Mouse (Mus musculus) testis, adult 2 months (tissue): Measurements from ENCODE around the gene Rbfox1. TPM values are rescaled to one million over a fixed set of nuclear protein-coding genes. Genes with fewer than 3 reads are reported as not detected.
A peak's percentile ranks its signal among the peaks of the same experiment; 100 is the strongest.

Experiments used
- H3K27ac ChIP-seq: fragments of 200-500 bp; 2 replicates; pipeline ENCODE4 v1.5.1; 2012; ENCODE audit warnings: low read depth, low read length; ENCODE audit not compliant: control insufficient read depth, insufficient read depth
- H3K27me3 ChIP-seq: fragments of 200-500 bp; 2 replicates; pipeline ENCODE4 v1.6.1; 2012; ENCODE audit warnings: mild to moderate bottlenecking, low read length, moderate library complexity; ENCODE audit not compliant: control insufficient read depth, insufficient read depth
- H3K36me3 ChIP-seq: fragments of 200-500 bp; 2 replicates; pipeline ENCODE4 v1.6.1; 2012; ENCODE audit warnings: mild to moderate bottlenecking, low read length; ENCODE audit not compliant: control insufficient read depth, insufficient read depth
- H3K4me1 ChIP-seq: fragments of 200-500 bp; 2 replicates; pipeline ENCODE4 v1.6.1; 2012; ENCODE audit warnings: low read length; ENCODE audit not compliant: control insufficient read depth, insufficient read depth
- H3K4me3 ChIP-seq: fragments of 200-500 bp; 2 replicates; pipeline ENCODE4 v1.5.1; 2012; ENCODE audit warnings: low read depth, mild to moderate bottlenecking, low read length, moderate library complexity, mixed read lengths; ENCODE audit not compliant: control insufficient read depth
- CTCF ChIP-seq: fragments of 200-500 bp; IDR thresholded peaks from 2 replicates; pipeline ENCODE4 v1.5.1; 2012; ENCODE audit warnings: low read depth, mild to moderate bottlenecking, inconsistent platforms, low read length, moderate library complexity; ENCODE audit not compliant: control insufficient read depth, insufficient read depth, insufficient replicate concordance
- POLR2A ChIP-seq: fragments of 200-500 bp; IDR thresholded peaks from 2 replicates; pipeline ENCODE4 v1.6.1; 2012; ENCODE audit warnings: low read depth, mild to moderate bottlenecking, inconsistent platforms, low read length, moderate library complexity; ENCODE audit not compliant: control insufficient read depth
- polyA plus RNA-seq: library from polyadenylated mRNA; depleted of rRNA; stranded (reverse); fragments of >200 nt; gene quantifications from 2 replicates; pipeline ENCODE4 v1.2.3, GENCODE M21; 2012

The Rbfox1 gene
- polyA plus RNA-seq, 1 experiment = 0.23 TPM

- Histone ChIP-seq H3K4me3 (no peak overlapping the region), H3K4me1 (no peaks in the 10 kb centered on the region), H3K27me3 (no peaks in the 10 kb centered on the region), H3K36me3 (no peaks in the 10 kb centered on the region), H3K27ac (no peak overlapping the region)
- TF ChIP-seq CTCF (no peak), POLR2A (no peak)
Measured at GRCm38 (mm10) chr16:6119472-6119871, 234.3 kb downstream of the Rbfox1 start.

- Histone ChIP-seq H3K27me3 (no peaks in the 10 kb centered on the region), H3K27ac (no peak overlapping the region), H3K4me3 (no peak overlapping the region), H3K36me3 (no peaks in the 10 kb centered on the region), H3K4me1 (no peaks in the 10 kb centered on the region)
- TF ChIP-seq CTCF (no peak), POLR2A (no peak)
Measured at GRCm38 (mm10) chr16:6121232-6121631, 236.1 kb downstream of the Rbfox1 start.

DNA sequence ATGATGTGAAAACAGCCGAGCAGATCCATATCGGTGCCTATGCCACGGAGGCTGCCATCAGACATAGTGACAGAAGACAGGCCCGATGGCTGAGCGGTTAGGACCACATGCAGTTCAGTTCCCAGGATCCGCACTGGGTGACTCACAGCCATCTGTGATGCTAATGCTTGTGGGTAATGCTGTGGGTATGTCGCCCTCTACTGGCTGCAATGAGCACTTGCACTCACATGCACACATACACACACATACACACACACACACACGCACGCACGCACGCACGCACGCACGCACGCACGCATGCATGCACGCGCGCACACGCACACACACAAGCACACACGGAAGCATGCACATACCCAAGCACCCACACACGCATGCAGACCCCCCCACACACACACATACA, 237.7 kb downstream of the Rbfox1 start:
- TF ChIP-seq CTCF (peak; percentile 83; the same call in 1 of the 2 replicates), POLR2A (no peak)
- Histone ChIP-seq H3K27ac (no peak overlapping the region), H3K4me1 (no peaks in the 10 kb centered on the region), H3K36me3 (no peaks in the 10 kb centered on the region), H3K27me3 (no peaks in the 10 kb centered on the region), H3K4me3 (no peak overlapping the region)

DNA sequence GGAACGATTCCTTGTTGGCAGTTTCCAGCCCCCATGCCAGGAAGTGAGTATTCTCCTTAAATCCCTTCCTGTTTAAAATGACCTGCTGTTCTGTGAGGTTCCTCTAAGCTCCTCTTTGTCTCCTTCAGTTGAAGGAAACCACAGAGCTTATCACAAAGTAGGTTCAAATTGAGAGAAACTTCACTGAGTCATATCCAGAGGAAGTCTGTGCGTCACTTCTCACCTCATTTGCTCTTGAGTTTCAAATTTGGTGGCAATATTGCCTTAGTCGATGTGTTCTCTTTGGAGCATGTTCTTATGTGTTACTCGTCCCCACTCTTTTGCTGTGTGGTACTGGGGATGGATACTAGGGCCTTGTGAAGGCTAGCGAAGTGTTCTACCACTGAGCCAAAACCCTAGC, 243.2 kb downstream of the Rbfox1 start:
- Histone ChIP-seq H3K27me3 (no peaks in the 10 kb centered on the region), H3K36me3 (no peaks in the 10 kb centered on the region), H3K27ac (no peak overlapping the region), H3K4me1 (no peaks in the 10 kb centered on the region), H3K4me3 (no peak overlapping the region)
- TF ChIP-seq CTCF (no peak), POLR2A (no peak)

DNA sequence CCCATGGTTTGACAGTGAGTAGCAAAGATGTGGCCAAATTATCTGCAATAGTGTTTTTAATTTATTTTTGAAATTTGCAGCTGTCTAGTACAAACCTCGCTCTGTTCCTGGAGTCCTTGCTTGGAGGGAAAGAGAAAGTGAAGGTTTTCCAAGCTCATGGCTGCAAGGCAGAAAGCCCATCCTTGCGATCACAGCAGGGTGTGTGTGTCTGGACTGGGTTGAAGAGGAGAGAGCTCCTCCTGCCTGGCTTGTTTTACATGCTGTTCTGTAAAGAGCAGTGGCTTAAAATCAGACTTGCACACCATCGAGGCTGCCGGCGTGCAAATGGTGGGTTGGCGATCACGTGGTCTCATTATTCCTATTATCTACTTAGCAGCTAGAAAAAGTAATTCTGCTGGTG, 249.9 kb downstream of the Rbfox1 start:
- no peaks in the 10 kb centered on the region for H3K36me3 ChIP-seq
- H3K27me3 ChIP-seq = no peaks in the 10 kb centered on the region
- H3K4me1 ChIP-seq = no peaks in the 10 kb centered on the region
- H3K4me3 ChIP-seq = no peak overlapping the region
- H3K27ac ChIP-seq = no peak overlapping the region
- TF ChIP-seq CTCF (no peak), POLR2A (no peak)

DNA sequence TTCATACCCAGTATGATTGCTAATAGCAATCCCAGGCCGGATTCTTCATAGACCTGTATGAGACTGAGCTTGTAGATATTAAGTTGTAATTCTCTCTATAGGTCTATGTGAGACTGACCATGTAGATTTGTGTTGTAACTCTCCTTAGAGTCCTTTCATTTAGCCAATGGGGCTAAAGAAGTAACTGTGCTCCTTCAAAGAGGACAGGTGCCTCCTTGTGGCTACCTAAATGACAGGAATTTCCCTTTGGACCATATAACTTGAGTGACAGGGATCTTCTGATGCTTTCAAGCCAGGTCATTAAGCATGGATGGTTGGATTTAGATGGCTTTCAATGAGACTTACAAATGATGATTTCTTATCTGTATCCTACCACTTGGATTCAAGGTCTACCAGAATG, 254.3 kb downstream of the Rbfox1 start:
- TF ChIP-seq POLR2A (no peak), CTCF (no peak)
- Histone ChIP-seq H3K4me1 (no peaks in the 10 kb centered on the region), H3K27me3 (no peaks in the 10 kb centered on the region)

GRCm38 (mm10) chr16:6147957-6148356, 262.8 kb downstream of the Rbfox1 start:
- no peak overlapping the region for H3K4me3 ChIP-seq
- H3K36me3 ChIP-seq = no peaks in the 10 kb centered on the region
- no peaks in the 10 kb centered on the region for H3K4me1 ChIP-seq
- TF ChIP-seq CTCF = no peak
- no peak for TF ChIP-seq POLR2A
- no peak overlapping the region for H3K27ac ChIP-seq
- no peaks in the 10 kb centered on the region for H3K27me3 ChIP-seq

More for the DNA sequence above, 254.3 kb downstream of the Rbfox1 start:
- Histone ChIP-seq H3K4me3 (no peak overlapping the region), H3K27ac (no peak overlapping the region), H3K36me3 (no peaks in the 10 kb centered on the region)

- no peaks in the 10 kb centered on the region for H3K27me3 ChIP-seq
- no peaks in the 10 kb centered on the region for H3K36me3 ChIP-seq
- no peak for TF ChIP-seq POLR2A
- no peak for TF ChIP-seq CTCF
- H3K4me3 ChIP-seq = no peak overlapping the region
- H3K4me1 ChIP-seq = no peaks in the 10 kb centered on the region
- H3K27ac ChIP-seq = no peak overlapping the region
Measured at GRCm38 (mm10) chr16:6149345-6149744, 264.2 kb downstream of the Rbfox1 start.
